Mouse (Mus musculus) kidney, embryonic 14.5 days (tissue): ENCODE measurements around the gene Prl3a1. TPM values are rescaled to one million over a fixed set of nuclear protein-coding genes. Genes with fewer than 3 reads are reported as not detected.

Experiments used
- ATAC-seq: fragments of 200-750 bp; cut with Nextera tagmentation; 2 replicates; pipeline ENCODE4 v1.8.0; 2017; ENCODE audit warnings: moderate number of reproducible peaks, mild to moderate bottlenecking, moderate TSS enrichment, moderate library complexity; ENCODE audit not compliant: low FRiP score, low TSS enrichment
- H3K27ac ChIP-seq: fragments of 300-500 bp; sonication (generic); 2 replicates; pipeline ENCODE4 v1.5.1; 2014; ENCODE audit warnings: low read depth, mild to moderate bottlenecking, low read length, moderate library complexity, mixed read lengths
- H3K27me3 ChIP-seq: fragments of 300-500 bp; sonication (generic); 2 replicates; pipeline ENCODE4 v1.6.1; 2014; ENCODE audit warnings: mild to moderate bottlenecking, low read length; ENCODE audit not compliant: control insufficient read depth, insufficient read depth
- H3K36me3 ChIP-seq: fragments of 300-500 bp; sonication (generic); 2 replicates; pipeline ENCODE4 v1.6.1; 2014; ENCODE audit warnings: low read length, mixed read lengths; ENCODE audit not compliant: control insufficient read depth, insufficient read depth
- H3K4me1 ChIP-seq: fragments of 300-500 bp; sonication (generic); 2 replicates; pipeline ENCODE4 v1.6.1; 2014; ENCODE audit warnings: low read length, mixed read lengths; ENCODE audit not compliant: control insufficient read depth, insufficient read depth
- H3K4me2 ChIP-seq: fragments of 300-500 bp; sonication (generic); replicated peaks from 2 replicates; pipeline ENCODE4 v1.6.1; 2014; ENCODE audit warnings: low read depth, mild to moderate bottlenecking, low read length
- H3K4me3 ChIP-seq: fragments of 300-500 bp; sonication (generic); 2 replicates; pipeline ENCODE4 v1.5.1; 2014; ENCODE audit warnings: mild to moderate bottlenecking, low read length
- H3K9ac ChIP-seq: fragments of 300-500 bp; sonication (generic); 2 replicates; pipeline ENCODE4 v1.6.1; 2014; ENCODE audit warnings: low read depth, mild to moderate bottlenecking, low read length, moderate library complexity
- H3K9me3 ChIP-seq: fragments of 300-500 bp; sonication (generic); 2 replicates; pipeline ENCODE4 v1.6.1; 2016; ENCODE audit warnings: low read length; ENCODE audit not compliant: control insufficient read depth
- WGBS: fragments of 180-500 bp; shearing (Covaris S2); extraction: QIAGEN DNeasy Blood & Tissue Kit; methylation state at CpG from one replicate; pipeline ENCODE4 v1.1.7; 2014; 5-methylcytosine and 5-hydroxymethylcytosine counted together
- polyA plus RNA-seq: library from polyadenylated mRNA; unstranded; fragments of >200 nt; fragmentation: Nextera tagmentation; extraction: Ambion mirVana; gene quantifications from 2 replicates; pipeline ENCODE4 v1.2.1, GENCODE M21; 2014

The Prl3a1 gene
- not detected in 2 replicates for polyA plus RNA-seq

- H3K27ac ChIP-seq: no peak within 1 kb of the TSS
Observed at GRCm38 (mm10) chr13:27259136-27259535, at the start of gene Prl3a1. TSS of gene Prl3a1 (plus strand) at chr13:27259436.

GRCm38 (mm10) chr13:27241547-27241946 is 17.7 kb upstream of the Prl3a1 start, which contains the start of gene Prl3b1:
TSS of gene Prl3b1 (plus strand) at chr13:27241847.
- Histone ChIP-seq H3K27ac (no peak within 1 kb of the TSS), H3K4me1 (no peaks in the 10 kb centered on the region), H3K9me3 (no peaks in the 10 kb centered on the region), H3K36me3 (no peaks in the 10 kb centered on the region), H3K4me3 (no peak within 1 kb of the TSS), H3K9ac (no peak within 1 kb of the TSS), H3K4me2 (no peak within 1 kb of the TSS), H3K27me3 (no peaks in the 10 kb centered on the region)
- WGBS: 100% methylated on average over 1 of the region's 1 CpGs
- ATAC-seq: no peak

More at GRCm38 (mm10) chr13:27259136-27259535, at the start of gene Prl3a1:
- no peaks in the 10 kb centered on the region for H3K9me3 ChIP-seq
- H3K36me3 ChIP-seq: no peaks in the 10 kb centered on the region
- H3K4me1 ChIP-seq: no peaks in the 10 kb centered on the region
- no peak within 1 kb of the TSS for H3K4me3 ChIP-seq
- no peaks in the 10 kb centered on the region for H3K27me3 ChIP-seq
- H3K9ac ChIP-seq: no peak within 1 kb of the TSS
- no peak within 1 kb of the TSS for H3K4me2 ChIP-seq
- 86% methylated on average over 4 of the region's 4 CpGs for WGBS
- ATAC-seq: no peak

- no peaks in the 10 kb centered on the region for H3K27me3 ChIP-seq
- H3K27ac ChIP-seq: no peak within 1 kb of the TSS
- H3K9ac ChIP-seq: no peak within 1 kb of the TSS
- no peak within 1 kb of the TSS for H3K4me2 ChIP-seq
- no peaks in the 10 kb centered on the region for H3K36me3 ChIP-seq
- H3K4me3 ChIP-seq: no peak within 1 kb of the TSS
- H3K9me3 ChIP-seq: no peaks in the 10 kb centered on the region
- H3K4me1 ChIP-seq: no peaks in the 10 kb centered on the region
- WGBS: 79% methylated on average over 7 of the region's 7 CpGs
- no peak for ATAC-seq
Observed at GRCm38 (mm10) chr13:27312334-27313225, 53.3 kb downstream of the Prl3a1 start, which contains the start of gene Prl6a1. TSS of gene Prl6a1 (plus strand) at chr13:27312627.

Other genes with a start within 250 kb of the Prl3a1 start
- gene Prl, start 201.9 kb upstream of the Prl3a1 start, polyA plus RNA-seq: not detected in 2 replicates
- gene Prl3d1, start 165.2 kb upstream of the Prl3a1 start, polyA plus RNA-seq: not detected in 2 replicates
- gene Prl3d2, start 137.7 kb upstream of the Prl3a1 start, polyA plus RNA-seq: not detected in 2 replicates
- gene Prl3d3, start 102.6 kb upstream of the Prl3a1 start, polyA plus RNA-seq: not detected in 2 replicates
- not detected in 2 replicates for gene Prl3c1, start 62.8 kb upstream of the Prl3a1 start, polyA plus RNA-seq
- 1.1 TPM in 2 replicates for gene Prl3b1, start 17.6 kb upstream of the Prl3a1 start, polyA plus RNA-seq
- not detected in 2 replicates for gene Prl6a1, start 53.2 kb downstream of the Prl3a1 start, polyA plus RNA-seq
- not detected in 2 replicates for gene Prl8a2, start 86.2 kb downstream of the Prl3a1 start, polyA plus RNA-seq
- gene Prl2b1, start 131.4 kb downstream of the Prl3a1 start, polyA plus RNA-seq: not detected in 2 replicates
- not detected in 2 replicates for gene Prl8a6, start 179.3 kb downstream of the Prl3a1 start, polyA plus RNA-seq